Mouse (Mus musculus) liver, embryonic 16.5 days (tissue): ENCODE results near the gene Usp49. TPM values are rescaled to one million over a fixed set of nuclear protein-coding genes. Genes with fewer than 3 reads are reported as not detected.
"Not testable (repeated sequence)": the region's sequence is repeated elsewhere in the genome, so short reads cannot be mapped to it uniquely, and the experiment has no call there.

Experiments
- ATAC-seq: fragments of 200-750 bp; cut with Nextera tagmentation; 2 replicates; pipeline ENCODE4 v1.8.0; 2017; ENCODE audit warnings: low read depth, mild to moderate bottlenecking, moderate number of reproducible peaks, moderate library complexity
- H3K27ac ChIP-seq: fragments of 300-500 bp; sonication (generic); 2 replicates; pipeline ENCODE4 v1.5.1; 2014; ENCODE audit warnings: mild to moderate bottlenecking, low read length
- H3K27me3 ChIP-seq: fragments of 300-500 bp; sonication (generic); 2 replicates; pipeline ENCODE4 v1.6.1; 2014; ENCODE audit warnings: low read depth, low read length, mixed read lengths; ENCODE audit not compliant: control insufficient read depth, insufficient read depth
- H3K36me3 ChIP-seq: fragments of 300-500 bp; sonication (generic); 2 replicates; pipeline ENCODE4 v1.6.1; 2014; ENCODE audit warnings: mild to moderate bottlenecking; ENCODE audit not compliant: control insufficient read depth, insufficient read depth
- H3K4me1 ChIP-seq: fragments of 300-500 bp; sonication (generic); 2 replicates; pipeline ENCODE4 v1.6.1; 2014; ENCODE audit warnings: low read depth, low read length, mixed read lengths; ENCODE audit not compliant: control insufficient read depth
- H3K4me2 ChIP-seq: fragments of 300-500 bp; sonication (generic); 2 replicates; pipeline ENCODE4 v1.6.1; 2014; ENCODE audit warnings: low read depth, low read length, mixed read lengths
- H3K4me3 ChIP-seq: fragments of 300-500 bp; sonication (generic); 2 replicates; pipeline ENCODE4 v1.5.1; 2014; ENCODE audit warnings: low read depth, mild to moderate bottlenecking, low read length
- H3K9ac ChIP-seq: fragments of 300-500 bp; sonication (generic); 2 replicates; pipeline ENCODE4 v1.6.1; 2014; ENCODE audit warnings: low read depth, low read length
- H3K9me3 ChIP-seq: fragments of 300-500 bp; sonication (generic); replicated peaks from 2 replicates; pipeline ENCODE4 v1.6.1; 2016; ENCODE audit warnings: low read length; ENCODE audit not compliant: control insufficient read depth
- WGBS: fragments of 180-500 bp; shearing (Covaris S2); extraction: QIAGEN DNeasy Blood & Tissue Kit; methylation state at CpG from one replicate; pipeline ENCODE4 v1.1.7; 2014; ENCODE audit not compliant: insufficient replicate concordance; 5-methylcytosine and 5-hydroxymethylcytosine counted together
- polyA plus RNA-seq: library from polyadenylated mRNA; unstranded; fragments of >200 nt; fragmentation: Nextera tagmentation; extraction: Ambion mirVana; gene quantifications from 2 replicates; pipeline ENCODE4 v1.2.1, GENCODE M21; 2015

The Usp49 gene
- polyA plus RNA-seq, 1 experiment from 2014 or later: 3.6 TPM

DNA sequence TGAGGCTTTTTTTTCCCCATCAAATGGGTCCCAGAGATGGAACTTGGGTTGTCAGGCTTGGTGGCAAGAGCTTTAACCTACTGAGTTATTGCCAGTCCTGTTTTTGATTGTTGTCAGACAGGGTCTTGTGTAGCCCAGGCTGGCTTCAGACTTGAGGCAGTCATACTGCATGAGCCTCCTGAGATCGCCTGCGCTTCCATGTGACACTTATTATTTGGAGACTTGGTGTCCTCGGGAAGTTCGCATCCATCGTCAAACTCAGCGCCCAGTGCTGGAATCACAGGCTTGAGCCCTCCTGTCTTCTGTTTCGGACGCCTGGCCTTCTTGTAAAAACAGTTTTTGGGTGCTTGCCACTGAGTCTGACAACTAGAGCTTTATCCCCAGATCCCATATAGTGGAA, 14.4 kb upstream of the Usp49 start:
- Histone ChIP-seq H3K4me2 (no peak overlapping the region), H3K4me3 (no peak overlapping the region), H3K9me3 (no peaks in the 10 kb centered on the region), H3K36me3 (peaks cover 31% of the 10 kb centered on the region), H3K9ac (0 out of 2 replicates have a peak overlapping the region, but pooled peaks have one; percentile 20), H3K27ac (peak overlapping the region; percentile 94), H3K4me1 (peaks cover 55% of the 10 kb centered on the region), H3K27me3 (no peaks in the 10 kb centered on the region)
- no peak for ATAC-seq
- WGBS: 90% methylated on average over 8 of the region's 8 CpGs

DNA sequence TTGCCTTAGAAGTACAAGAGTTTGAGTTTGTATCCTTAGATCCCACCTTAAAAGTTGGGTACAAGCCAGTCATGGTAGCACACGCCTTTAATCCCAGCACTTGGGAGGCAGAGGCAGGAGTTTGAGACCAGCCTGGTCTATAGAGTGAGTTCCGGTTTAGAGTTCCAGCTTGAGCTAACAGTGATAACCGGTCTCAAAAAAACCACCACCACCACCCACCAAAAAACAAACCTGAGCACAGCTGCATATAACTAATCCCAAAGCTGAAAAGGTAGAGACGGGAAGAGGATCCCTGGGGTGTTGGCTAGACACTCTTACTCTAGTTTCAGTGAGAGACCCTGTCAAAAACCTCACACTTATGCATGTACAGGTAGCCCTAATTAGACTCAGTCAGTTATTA, 13.8 kb upstream of the Usp49 start:
- ATAC-seq: no peak
- Histone ChIP-seq H3K4me1 (peaks cover 55% of the 10 kb centered on the region), H3K36me3 (peaks cover 32% of the 10 kb centered on the region), H3K9ac (peak overlapping the region; percentile 10; the same call in 1 of the 2 replicates), H3K27ac (peak overlapping the region; percentile 94), H3K9me3 (no peaks in the 10 kb centered on the region), H3K27me3 (no peaks in the 10 kb centered on the region), H3K4me2 (no peak overlapping the region; the same call in 1 of the 2 replicates), H3K4me3 (no peak overlapping the region)
- WGBS: 69% methylated on average over 4 of the region's 4 CpGs

DNA sequence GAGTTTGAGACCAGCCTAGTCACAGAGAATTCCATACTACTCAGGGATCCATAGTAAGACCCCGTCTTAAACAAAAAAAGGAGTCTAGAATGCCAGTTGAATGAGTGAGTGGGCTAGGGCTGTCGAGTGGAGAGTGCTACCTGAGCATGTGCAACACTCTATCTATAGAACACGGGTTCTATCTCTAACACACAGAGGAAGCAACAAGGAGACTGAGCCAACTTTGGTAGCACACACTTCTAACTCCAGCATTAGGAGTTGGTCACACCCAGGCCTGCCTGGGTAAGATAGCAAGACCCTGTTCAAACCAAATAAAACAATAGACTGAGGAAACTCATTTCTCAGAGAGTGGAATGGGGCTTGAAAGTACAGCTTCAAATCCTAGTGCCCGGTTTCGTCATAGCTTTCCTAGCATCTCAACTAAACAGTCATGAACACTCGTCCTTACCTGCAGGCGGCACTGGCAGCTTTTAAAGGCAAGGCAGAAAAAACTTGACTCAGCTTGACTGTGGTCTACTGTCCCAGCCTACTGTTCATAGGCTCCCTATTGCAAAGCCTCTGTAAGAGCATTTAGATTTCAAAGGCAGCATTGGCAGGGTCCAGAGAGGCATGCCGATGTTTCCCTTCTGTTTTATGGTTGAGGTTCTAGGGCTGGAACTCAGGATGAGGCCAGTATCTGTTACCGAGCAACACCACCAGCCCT, 12.7 kb upstream of the Usp49 start:
- Histone ChIP-seq H3K9ac (peak overlapping the region; percentile 34), H3K4me3 (no peak overlapping the region), H3K9me3 (no peaks in the 10 kb centered on the region), H3K4me2 (peak overlapping the region; percentile 53), H3K4me1 (peaks cover 46% of the 10 kb centered on the region), H3K27ac (peak overlapping the region; percentile 94), H3K36me3 (peaks cover 36% of the 10 kb centered on the region), H3K27me3 (no peaks in the 10 kb centered on the region)
- WGBS: 36% methylated on average over 9 of the region's 9 CpGs
- peak; percentile 99 for ATAC-seq

DNA sequence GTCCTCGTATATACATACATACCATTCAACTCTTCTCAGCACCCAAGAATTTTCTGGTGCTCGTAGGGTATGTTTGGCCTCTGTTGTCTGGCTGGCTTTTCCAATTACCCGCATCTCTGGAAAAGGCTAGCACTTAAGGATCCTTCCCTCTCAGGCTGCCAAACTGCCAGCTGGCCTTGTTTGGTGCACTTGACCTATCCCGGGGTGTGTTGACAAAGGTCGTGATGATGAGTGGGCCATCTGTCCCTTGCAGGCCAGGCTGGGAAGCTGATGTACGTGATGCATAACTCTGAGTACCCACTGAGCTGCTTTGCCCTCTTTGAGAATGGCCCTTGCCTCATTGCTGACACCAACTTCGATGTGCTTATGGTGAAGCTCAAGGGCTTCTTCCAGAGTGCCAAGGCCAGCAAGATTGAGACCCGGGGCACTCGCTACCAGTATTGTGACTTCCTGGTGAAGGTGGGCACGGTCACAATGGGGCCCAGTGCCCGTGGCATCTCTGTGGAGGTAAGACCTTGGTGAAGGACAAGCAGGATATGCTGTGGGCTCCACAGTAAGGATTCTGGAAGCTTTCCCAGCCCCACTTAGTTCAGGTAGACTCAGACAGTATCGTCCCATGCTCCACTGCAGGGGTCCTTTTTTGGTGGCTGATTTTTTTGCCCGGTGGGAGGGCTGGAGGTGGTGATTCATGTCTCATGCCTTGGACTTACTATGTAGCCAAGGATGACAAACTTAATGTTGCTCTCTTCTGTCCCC, 11.8 kb upstream of the Usp49 start:
- ATAC-seq: no peak
- peaks cover 40% of the 10 kb centered on the region for H3K4me1 ChIP-seq
- peaks cover 46% of the 10 kb centered on the region for H3K36me3 ChIP-seq
- no peak overlapping the region for H3K4me3 ChIP-seq
- H3K9me3 ChIP-seq: no peaks in the 10 kb centered on the region
- H3K4me2 ChIP-seq: no peak overlapping the region
- 85% methylated on average over 13 of the region's 13 CpGs for WGBS
- H3K9ac ChIP-seq: no peak overlapping the region
- H3K27ac ChIP-seq: peak overlapping the region; percentile 36
- no peaks in the 10 kb centered on the region for H3K27me3 ChIP-seq

DNA sequence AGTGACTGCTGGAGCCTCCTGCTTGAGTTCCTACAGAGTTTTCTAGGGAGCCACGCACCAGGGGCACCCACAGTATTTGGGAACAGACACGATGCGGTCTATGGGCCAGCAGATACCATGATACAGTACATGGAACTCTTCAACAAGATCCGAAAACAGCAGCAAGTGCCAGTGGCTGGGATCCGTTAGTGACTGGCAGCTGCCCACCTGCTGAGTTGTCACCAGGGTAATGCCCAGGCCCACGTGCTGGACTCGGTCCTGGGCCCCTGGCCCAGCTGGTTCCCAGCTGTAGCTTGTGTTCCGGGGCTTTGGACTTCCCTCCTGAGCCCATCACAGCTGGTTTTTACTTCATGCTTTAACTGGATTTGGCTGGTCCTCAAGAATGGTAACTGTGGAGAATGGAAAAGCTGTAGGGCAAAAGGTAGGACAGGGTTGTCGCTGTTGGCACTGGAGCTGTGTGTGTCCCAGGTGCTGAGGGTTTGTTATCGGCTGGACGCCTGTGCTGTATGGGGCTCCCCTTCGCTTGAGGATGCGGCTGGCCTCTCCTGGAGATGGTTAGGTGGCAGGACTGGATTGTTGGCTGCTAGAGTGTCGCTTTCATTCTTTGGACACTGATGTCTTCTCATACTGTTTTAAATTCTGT, 7.5 kb upstream of the Usp49 start:
- Histone ChIP-seq H3K27ac (no peak overlapping the region), H3K4me2 (no peak overlapping the region), H3K9ac (no peak overlapping the region), H3K27me3 (no peaks in the 10 kb centered on the region), H3K9me3 (no peaks in the 10 kb centered on the region), H3K4me1 (peaks cover 17% of the 10 kb centered on the region), H3K4me3 (no peak overlapping the region), H3K36me3 (peaks cover 51% of the 10 kb centered on the region)
- 91% methylated on average over 14 of the region's 14 CpGs for WGBS
- no peak for ATAC-seq

DNA sequence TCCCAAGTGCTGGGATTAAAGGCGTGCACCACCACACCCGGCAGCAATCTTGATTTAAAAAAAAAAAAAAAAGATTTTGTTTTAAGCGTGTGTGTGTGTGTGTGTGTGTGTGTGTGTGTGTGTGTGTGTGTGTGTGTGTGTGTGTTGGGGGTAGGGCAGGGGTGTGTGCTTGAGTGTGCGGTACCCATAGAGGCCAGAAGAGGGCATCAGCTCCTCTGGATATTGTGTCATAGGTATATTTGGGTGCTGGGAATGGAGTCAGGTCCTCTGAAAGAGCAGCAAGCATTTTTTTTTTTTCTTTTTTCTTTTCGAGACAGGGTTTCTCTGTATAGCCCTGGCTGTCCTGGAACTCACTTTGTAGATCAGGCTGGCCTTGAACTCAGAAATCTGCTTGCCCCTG, 5.9 kb upstream of the Usp49 start:
- H3K9ac ChIP-seq, H3K9me3 ChIP-seq, H3K4me3 ChIP-seq, H3K27ac ChIP-seq, H3K27me3 ChIP-seq, H3K4me2 ChIP-seq, ATAC-seq: not testable (repeated sequence)
- peaks cover 12% of the 10 kb centered on the region for H3K4me1 ChIP-seq
- H3K36me3 ChIP-seq: peaks cover 42% of the 10 kb centered on the region
- WGBS: 93% methylated on average over 5 of the region's 5 CpGs

DNA sequence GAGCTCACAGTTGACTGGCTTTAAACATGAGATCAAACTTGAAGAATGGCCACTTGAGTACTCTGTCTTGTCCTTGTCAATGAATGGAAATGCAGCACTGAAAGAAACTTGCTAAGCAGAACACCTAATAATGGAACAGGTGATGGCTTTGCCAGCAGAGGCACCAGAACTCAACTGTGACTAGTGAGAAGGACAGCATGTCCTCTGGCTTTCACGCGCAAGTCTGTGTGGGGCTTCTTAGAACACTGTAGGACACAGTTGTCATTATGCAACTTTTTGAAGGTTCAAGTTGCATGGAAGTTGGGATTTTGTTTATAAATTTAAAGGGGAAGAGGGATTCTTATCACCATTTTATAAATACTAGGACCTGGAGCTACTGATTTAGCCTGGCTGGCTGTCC, 5.4 kb upstream of the Usp49 start:
- H3K4me3 ChIP-seq: no peak overlapping the region
- WGBS: 97% methylated on average over 2 of the region's 2 CpGs
- H3K27ac ChIP-seq: no peak overlapping the region
- peaks cover 38% of the 10 kb centered on the region for H3K36me3 ChIP-seq
- H3K27me3 ChIP-seq: no peaks in the 10 kb centered on the region
- no peak for ATAC-seq
- H3K9ac ChIP-seq: no peak overlapping the region
- no peaks in the 10 kb centered on the region for H3K9me3 ChIP-seq
- peaks cover 12% of the 10 kb centered on the region for H3K4me1 ChIP-seq
- H3K4me2 ChIP-seq: no peak overlapping the region

DNA sequence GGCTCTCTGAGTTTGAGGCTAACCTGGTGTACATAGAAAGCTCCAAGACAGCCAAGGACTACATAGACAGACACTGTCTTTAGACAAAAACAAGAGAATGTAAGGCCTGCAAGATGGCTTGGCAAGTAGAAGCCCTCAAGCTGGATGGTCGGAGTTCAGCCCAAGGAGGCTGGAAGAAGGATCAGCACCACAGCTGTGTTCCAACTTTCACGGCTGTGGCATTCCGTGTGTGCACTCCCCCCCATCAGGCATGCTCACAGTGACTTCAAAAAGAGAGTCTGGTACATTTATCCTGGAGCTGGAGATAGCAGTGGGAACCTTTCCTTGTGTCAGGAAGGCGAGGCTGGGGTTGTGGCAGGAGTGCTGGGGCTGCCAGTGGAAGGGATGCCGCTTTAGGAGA, 4.5 kb upstream of the Usp49 start:
- H3K9ac ChIP-seq: no peak overlapping the region
- no peak overlapping the region for H3K4me2 ChIP-seq
- peaks cover 35% of the 10 kb centered on the region for H3K36me3 ChIP-seq
- peaks cover 20% of the 10 kb centered on the region for H3K4me1 ChIP-seq
- H3K27me3 ChIP-seq: no peaks in the 10 kb centered on the region
- H3K27ac ChIP-seq: no peak overlapping the region
- 92% methylated on average over 5 of the region's 5 CpGs for WGBS
- no peak overlapping the region for H3K4me3 ChIP-seq
- no peaks in the 10 kb centered on the region for H3K9me3 ChIP-seq
- no peak for ATAC-seq

DNA sequence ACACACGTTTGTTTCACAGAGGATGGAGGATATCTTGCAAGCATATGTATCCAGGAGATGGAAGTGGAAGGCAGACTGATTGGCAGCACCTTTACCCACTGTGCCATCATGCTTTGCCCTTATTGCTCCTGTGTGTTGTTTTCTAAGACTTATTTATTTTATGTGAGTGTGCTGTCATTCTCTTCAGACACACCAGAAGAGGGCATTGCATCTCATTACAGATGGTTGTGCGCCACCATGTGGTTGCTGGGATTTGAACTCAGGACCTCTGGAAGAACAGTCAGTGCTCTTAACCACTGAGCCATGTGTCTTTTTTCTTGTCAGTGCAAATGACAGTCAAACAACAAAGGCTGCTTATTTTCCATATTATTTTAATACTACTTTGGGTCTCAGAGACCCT, 2.7 kb upstream of the Usp49 start:
- H3K36me3 ChIP-seq: peaks cover 29% of the 10 kb centered on the region

More for the DNA sequence above, 2.7 kb upstream of the Usp49 start:
- WGBS: 66% methylated on average over 2 of the region's 2 CpGs
- peaks cover 23% of the 10 kb centered on the region for H3K4me1 ChIP-seq
- ATAC-seq: no peak
- no peaks in the 10 kb centered on the region for H3K27me3 ChIP-seq
- no peaks in the 10 kb centered on the region for H3K9me3 ChIP-seq
- peak overlapping the region; percentile 100 for H3K4me2 ChIP-seq
- H3K4me3 ChIP-seq: peak overlapping the region; percentile 82
- H3K27ac ChIP-seq: peak overlapping the region; percentile 94
- peak overlapping the region; percentile 88; the same call in 1 of the 2 replicates for H3K9ac ChIP-seq
